Mouse (Mus musculus): ENCODE data around the gene Adamts4.
A peak's percentile ranks its signal among the peaks of the same experiment; 100 is the strongest.
"Not testable (repeated sequence)": the region's sequence is repeated elsewhere in the genome, so short reads cannot be mapped to it uniquely, and the experiment has no call there.

Gene Adamts4

DNA sequence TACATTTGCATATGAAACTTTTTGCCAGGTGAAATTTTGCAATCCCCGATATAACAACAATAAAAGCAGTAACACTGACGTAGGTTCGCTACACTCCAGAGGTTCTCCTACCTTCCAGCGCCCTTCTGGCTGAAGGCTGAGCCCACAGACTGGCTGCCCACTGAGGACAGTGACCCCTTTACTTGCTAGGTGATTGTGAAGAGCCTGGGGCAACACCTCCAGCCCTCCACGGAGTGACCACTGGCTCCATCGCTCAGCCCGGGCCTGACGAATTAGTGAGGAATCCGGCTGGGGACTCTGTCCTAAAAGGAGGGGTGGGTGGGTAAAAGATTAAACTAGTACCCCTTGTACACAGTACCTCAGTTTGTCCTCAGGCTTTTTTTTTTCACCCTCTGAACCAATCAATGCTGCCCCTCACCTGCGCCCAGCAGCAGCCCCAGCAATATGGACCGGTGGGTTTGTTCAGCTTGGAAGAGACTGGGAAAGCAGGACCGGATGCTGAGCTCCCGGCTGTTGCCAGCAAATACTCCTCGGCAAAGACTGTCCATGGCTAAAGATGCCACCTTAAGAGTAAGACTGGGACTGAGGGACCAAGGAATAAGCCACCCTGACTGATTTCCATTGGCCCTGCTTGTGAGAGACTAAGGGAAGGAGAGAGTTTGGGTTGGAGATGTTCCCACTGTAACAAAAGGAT lies 28.9 kb downstream of the Adamts4 start:
- DNase-seq (ENCODE audit: low read depth), result no peak

GRCm38 (mm10) chr1:171279721-171280120 lies 29.5 kb downstream of the Adamts4 start:
- DNase-seq (ENCODE audit: low read depth), result no peak

DNA sequence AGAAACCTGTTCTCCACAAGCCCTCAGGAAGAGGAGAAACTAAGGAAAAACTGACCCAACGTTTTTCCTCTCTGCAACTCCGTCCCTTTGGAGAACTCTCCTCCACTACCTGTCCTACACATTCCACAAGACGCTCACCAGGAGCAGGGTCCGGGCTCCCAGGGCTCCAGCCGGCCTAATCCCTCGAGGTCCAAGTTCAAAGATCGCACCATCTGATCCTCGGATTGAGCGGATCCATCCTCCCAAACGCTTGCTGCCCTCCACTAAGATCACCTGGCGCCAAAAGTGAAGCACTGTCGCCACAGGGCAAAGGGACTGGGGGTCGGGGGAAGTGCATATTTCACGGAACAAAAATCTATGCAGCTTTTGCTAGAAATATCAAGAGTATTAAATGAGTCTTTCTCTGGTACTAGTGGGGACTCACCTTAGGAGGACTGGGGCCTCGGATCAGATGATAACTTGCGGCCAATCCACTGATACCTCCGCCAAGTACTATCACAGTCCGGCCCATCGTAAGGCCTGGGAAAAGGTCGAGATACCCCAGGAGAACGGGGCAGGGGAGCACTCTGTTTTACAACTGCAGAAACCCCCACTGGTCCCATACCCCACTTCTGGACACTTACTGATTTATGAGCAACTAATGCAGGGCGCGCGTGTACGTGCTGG lies 30.2 kb downstream of the Adamts4 start:
- no peak for DNase-seq (ENCODE audit: low read depth)

- DNase-seq (ENCODE audit: low read depth), result peak; percentile 95
These were observed 30.8 kb downstream of the Adamts4 start, which contains the start of gene Ppox for GRCm38 (mm10) chr1:171280916-171281527. Ppox (minus strand) TSS chr1:171281186.

DNA sequence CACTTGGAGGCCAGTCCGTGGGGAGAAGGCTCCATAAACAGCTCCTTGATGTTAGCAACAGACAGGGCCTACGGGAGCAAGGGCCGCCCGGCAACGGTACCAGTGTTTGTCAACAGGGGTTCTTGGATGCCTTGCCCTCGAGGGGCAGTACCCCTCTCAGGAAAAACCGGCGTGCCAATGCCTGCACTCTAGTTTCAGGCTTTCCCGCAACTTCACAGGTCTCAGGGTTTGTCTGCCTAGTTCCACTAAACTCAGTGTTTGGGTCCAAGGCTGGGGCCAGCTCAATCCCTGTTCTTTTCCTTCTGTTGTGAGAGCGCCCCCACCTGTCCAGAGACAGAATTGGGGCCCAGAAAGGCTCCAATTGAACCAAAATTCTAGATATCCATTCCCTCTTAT lies 31.3 kb downstream of the Adamts4 start:
- no peak for DNase-seq (ENCODE audit: low read depth)

DNA sequence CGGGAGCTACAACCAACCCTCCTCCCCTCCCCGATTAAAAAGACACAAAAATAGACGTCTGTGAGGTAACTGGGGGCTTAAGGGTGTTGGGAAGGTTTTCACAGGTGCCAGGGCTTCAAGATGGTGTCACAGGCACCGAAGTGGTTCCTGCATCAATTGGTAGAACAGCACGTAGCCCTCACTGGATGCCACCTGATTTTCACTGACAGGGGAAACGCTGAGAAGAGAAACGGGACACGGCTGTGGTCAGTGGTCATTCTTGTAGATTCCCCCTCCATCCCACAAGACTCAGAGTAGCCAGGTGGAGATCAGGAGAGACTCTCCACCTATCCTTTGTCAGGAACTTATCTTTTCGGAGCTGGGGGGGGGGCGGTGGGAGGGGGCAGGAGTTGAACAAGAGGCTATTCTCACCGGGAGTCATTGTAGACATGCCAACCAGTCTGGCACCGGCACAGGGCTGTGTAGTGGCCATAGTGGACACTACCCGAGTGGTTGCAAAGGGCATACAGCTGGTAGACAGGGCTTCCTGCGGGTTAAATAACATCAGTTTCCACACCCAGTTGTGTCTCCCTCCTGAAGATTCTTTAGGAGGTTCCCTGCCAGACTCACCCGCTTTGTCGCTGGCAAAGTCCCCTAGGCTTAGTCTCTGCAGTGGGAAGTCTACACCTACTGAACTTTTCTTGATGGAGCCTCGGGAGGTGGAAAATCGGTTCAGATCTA lies 32.0 kb downstream of the Adamts4 start:
- no peak for DNase-seq (ENCODE audit: low read depth)

DNA sequence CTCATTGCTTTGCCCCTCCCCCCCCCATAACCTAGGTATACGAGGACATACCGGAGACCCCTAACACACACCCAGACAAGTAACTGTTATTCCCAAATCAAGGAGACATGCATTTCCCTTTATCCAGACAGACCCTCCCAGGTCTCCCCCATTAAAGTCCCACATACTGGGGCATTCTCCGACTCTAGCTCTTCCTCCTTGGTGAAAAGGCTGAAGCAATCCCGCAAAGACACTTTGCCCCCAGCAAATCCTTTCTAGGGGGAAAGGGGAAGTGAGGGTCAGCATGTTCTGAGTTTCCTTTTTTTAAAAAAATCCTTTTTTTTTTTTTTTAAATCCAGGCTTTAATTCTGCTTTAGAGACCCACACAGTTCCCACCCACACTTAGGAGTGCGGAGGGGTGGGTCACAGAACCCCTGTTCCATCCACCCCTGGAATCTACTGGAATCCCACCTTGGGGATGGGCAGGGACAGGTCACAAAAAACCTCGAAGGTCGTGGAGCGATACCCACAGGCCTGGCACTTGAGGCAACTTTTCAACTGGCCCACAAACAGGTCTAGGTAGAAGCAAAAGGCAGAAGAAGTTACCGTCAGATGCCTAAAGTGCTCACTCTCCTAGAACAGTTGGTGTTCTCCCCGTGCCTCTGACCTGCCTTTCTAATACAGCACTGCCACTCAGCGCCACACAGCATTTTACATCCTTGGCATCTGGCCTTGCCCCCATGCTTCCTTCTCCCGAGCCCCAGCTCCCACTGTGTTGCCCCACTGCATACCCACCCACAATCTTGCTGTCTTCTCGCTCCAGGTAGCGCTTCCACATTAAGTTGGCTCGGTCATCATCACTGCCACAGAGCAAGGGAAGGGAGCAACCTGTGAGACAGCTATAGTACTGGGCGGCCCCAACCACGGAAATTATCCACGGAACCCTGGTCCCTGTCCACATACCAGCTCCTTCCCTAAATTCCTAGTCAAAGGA lies 33.3 kb downstream of the Adamts4 start:
- no peak for DNase-seq (ENCODE audit: low read depth)

DNA sequence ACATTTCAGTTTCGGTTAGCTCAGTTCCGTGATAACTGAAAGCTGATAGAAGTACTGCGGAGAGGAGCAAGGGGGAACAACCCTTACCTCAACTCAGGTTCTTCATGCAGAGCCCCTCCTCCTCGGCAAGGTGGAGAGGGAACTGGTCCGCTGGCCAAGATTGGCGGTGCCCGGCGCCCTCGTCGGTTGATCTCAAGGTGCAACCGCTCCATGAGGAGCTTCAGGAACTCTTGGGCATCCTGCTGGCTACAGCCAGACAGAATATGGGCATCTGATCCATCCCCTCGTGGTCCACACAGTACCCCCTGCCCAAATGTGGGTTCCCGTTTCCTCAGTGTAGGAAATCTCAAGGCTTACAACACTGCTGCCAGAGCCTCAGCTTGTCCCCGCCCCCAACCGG lies 34.3 kb downstream of the Adamts4 start:
- DNase-seq (ENCODE audit: low read depth), result no peak

- DNase-seq (ENCODE audit: low read depth), result no peak
These were observed 35.1 kb downstream of the Adamts4 start for GRCm38 (mm10) chr1:171285096-171285892.

DNA sequence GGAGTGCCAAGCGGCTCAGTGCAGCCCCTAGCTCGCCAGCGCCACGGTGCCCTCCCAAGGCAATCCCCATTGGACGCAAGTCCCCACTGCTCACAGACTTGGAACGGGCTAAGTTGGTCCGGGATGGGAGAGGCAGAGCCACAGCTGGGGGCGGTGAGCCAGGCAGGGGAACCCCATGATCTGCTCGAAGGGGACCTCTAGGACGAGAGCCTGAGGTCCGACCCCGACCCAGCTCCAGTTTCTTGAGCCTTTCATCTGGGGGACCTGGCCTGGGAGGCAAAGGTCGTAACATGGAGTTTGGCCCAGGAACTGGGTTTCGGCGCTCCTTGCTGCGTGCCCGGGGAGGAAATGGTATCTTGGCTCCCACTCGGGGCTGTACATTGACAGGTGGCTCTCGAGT lies 36.3 kb downstream of the Adamts4 start:
- no peak for DNase-seq (ENCODE audit: low read depth)

DNA sequence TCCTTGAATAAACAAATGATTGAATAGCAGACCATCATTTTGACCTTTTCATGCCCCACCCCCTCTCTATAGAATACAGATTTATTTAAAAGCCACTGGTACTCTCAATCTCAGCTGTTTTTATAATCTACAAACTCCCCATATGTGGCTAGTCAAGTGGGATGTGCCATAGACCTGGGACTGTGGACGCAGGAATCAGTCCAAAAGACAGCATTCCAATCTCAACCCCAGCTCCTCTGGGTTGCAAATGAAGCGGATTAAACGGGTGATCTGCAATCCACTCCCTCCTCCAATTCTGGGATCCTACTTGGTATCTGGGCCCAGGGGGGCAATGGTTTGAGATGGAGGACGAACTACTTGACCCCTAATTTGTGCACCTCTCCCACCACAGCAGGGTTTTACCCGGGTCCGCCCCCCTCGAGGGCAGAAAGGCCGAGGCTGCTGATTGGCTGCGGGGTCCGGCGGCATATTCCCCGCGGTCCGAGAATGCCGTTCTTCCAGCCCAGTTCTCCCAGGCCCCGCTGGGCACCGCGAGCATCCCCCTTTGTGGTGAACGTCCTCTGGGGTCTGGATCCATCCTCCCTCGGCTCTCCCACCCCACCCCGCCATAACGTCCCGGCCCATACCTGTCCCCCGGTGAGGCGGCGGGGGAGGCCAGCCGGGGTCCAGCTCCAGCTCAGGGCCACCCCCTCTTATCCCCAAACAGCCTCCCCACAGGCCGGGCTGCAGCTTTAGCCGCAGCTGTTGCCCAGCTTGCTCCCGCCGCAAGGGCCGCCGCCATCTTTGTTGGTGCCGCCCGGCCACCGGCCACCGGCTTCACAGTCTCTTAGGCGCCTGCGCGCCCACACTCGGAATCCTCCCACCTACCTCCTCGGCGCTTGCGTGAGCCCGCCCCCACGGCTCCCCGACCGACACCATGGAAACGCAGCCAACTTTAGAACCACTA lies 37.2 kb downstream of the Adamts4 start, which contains the start of gene Usp21:
Gene Usp21 (minus strand): TSS at position 856 of the 946 bp plus-strand sequence.
- peak; percentile 70 for DNase-seq (ENCODE audit: low read depth)

DNA sequence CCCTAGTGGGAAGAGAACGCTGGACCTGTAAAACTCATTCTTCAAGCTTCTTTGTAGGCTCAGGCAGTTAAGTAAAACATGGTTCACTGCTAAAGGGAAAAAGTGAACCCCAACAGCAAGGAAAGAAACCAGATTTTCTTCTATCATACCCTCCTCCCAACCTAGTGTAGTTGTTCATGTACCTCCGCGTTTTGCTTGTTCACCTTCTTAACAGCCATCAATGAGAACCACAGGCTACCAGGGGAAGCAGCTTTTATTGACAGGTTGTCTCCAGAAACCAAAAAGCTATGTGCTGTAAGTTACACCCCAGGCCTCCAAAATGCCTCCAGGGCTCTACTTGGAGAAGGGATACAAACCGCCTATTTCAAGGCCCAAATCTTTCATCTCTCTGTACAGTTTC lies 38.1 kb downstream of the Adamts4 start:
- no peak for DNase-seq (ENCODE audit: low read depth)

DNA sequence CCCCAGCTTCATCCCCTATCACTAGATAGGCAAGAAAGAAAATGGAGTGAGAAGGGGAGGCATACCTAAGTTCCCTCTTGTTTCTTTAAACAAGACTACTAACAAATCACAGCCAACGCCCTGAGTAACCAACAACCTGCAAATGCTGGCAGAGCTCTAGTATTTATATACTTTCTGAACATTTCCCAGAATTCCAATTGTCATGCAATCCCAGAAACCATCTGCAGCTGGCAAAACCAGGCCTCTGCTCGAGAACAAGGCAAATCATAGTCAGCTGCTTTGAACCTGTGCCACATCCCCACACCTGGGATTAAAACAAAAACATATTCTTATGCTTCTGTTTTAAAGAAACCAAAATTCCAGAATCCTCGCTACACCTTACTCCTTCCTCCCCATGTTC lies 43.1 kb downstream of the Adamts4 start:
- DNase-seq (ENCODE audit: low read depth), result no peak

DNA sequence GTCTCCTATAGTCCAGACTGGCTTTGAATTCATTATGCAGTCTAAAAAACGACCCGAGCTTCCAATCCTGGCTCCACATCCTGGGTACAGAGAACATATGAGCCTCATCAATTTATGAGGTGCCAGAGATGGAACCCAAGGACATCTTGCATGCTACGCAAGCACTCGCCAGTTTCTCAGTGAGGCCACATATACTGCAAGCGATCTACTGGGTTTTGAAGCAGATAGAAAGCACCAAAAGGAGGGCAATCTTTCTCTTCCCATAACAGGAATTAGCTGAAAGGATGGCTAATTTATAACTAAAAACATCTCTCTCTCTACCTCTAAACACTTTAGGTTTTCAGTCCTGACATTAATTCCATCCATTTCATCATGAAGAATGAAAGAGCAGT lies 43.7 kb downstream of the Adamts4 start:
- no peak for DNase-seq (ENCODE audit: low read depth)

DNA sequence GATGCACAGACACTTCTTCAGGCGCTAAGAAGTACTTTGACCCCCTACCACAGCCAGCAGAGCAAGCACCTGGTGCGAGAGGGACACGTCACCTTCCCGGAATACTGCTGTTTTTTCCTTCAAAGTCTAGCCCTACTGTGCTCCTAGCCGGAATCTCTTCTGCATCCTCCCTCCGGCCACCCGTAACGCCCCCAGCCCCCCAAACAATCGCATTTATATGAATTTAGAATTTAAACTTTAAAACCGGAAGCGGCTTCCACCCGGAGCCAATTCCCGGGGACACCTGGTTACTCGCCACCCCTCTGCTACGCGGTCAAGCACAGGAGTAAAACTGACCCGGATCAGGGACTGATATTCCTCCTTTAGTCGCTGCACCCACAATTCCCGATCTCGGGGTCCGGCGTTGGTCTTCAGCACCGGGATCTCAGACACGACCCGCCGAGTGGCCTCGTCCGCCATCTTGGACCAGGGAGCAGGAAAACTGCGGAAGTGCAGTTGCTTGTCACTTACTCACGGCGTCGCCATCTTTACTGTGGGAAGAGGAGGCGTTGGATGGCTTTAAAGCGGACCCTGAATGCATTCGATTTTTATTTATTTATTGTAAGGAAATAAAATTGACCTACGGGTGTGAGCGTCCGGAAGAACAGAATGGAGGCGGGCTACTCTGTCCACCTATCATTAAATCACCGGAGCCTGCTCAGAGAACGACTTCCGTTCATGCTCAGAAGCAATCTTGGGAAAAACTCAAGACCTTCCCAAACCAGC lies 44.3 kb downstream of the Adamts4 start, which contains the start of gene Ufc1:
Gene Ufc1 (minus strand): TSS at position 727 of the 765 bp plus-strand sequence.
- DNase-seq (ENCODE audit: low read depth), result peak; percentile 82

DNA sequence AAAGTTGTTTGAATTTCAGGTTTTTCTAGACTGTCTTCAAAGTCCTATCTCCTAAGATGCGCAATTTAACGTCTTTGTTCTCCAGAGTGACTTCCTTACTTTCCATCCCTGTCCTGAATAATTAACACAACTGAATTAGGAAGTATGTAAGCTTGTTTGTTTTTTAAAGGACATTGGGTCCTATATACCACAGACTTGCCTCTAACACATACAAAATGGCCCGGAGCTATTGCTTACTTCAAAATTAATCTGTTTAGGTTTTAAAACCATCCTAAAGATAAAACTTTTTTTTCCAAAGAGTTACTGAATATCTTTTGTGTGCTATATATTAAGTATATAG lies 44.8 kb downstream of the Adamts4 start:
- no peak for DNase-seq (ENCODE audit: low read depth)

DNA sequence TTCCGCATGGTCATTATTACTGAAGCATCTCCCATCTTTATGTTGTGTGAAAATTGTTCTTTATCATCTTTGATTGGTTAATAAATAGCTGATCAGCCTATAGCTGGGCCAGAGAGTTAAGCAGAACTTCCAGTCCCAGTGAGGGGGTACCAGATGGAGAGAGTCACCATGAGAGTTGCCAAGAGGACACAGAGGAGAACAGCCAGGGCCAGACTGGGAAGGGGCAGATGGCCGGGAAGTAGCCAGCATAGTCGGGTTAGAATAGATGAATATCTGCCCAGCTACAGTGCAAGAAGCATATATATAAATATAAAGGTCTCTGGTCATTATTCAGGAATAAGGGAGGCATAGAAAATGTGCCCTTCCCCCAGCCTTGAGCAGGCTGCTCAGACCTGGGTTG lies 48.0 kb downstream of the Adamts4 start:
- no peak for DNase-seq (ENCODE audit: low read depth)

DNA sequence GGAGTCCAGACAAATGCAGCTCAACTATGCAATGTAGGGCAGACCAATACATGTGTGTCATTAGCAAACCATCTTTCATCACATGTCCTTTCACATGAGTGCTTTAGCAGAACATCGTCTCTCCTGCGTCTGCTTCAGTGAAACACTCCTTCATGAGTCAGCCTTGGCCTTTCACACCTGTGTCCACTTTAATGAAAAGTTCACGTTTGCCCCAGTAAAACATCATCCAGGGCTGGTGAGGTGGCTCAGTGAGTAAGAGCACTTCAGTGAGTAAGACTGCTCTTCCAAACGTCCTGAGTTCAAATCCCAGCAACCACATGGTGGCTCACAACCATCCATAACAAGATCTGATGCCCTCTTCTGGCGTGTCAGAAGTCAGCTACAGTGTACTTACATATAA lies 55.9 kb downstream of the Adamts4 start:
- not testable (repeated sequence) for DNase-seq (ENCODE audit: low read depth)

GRCm38 (mm10) chr1:171309321-171309720 lies 59.1 kb downstream of the Adamts4 start:
- DNase-seq (ENCODE audit: low read depth), result no peak
